Mouse (Mus musculus): ENCODE data around the gene Irx6. TPM values are rescaled to one million over a fixed set of nuclear protein-coding genes. Genes with fewer than 3 reads are reported as not detected.

Gene Irx6
- not detected in 2 replicates for polyA plus RNA-seq (2014; fragmentation: Nextera tagmentation; extraction: Ambion mirVana)

- Histone ChIP-seq H3K9me3 (ENCODE audit: low read depth, low read length) (no peaks in the 10 kb centered on the region), H3K27me3 (ENCODE audit: insufficient read depth, low read length) (peaks cover 92% of the 10 kb centered on the region), H3K4me2 (peak within 1 kb of the TSS; percentile 76), H3K9ac (no peak within 1 kb of the TSS; the same call in 1 of the 2 replicates), H3K27ac (ENCODE audit: low read depth) (no peak within 1 kb of the TSS), H3K4me1 (ENCODE audit: insufficient read depth) (no peaks in the 10 kb centered on the region), H3K36me3 (ENCODE audit: insufficient read depth) (no peaks in the 10 kb centered on the region), H3K4me3 (ENCODE audit: low read depth, low read length) (peak within 1 kb of the TSS; percentile 40)
- TF ChIP-seq CTCF (IDR thresholded peaks at IDR 0.05; ENCODE audit: low read depth): no peak
- under 1% methylated on average over 60 of the region's 62 CpGs for WGBS
- DNase-seq (peak; percentile 35), ATAC-seq (ENCODE audit: insufficient read depth) (no peak)
These were observed at the start of gene Irx6 for GRCm38 (mm10) chr8:92674244-92675128. Irx6 (plus strand) TSS chr8:92674288.

GRCm38 (mm10) chr8:92628711-92629650 is 45.1 kb upstream of the Irx6 start:
- no peaks in the 10 kb centered on the region for H3K36me3 ChIP-seq (ENCODE audit: insufficient read depth)
- DNase-seq: no peak
- H3K9me3 ChIP-seq (ENCODE audit: low read depth, low read length): no peaks in the 10 kb centered on the region
- ATAC-seq (ENCODE audit: insufficient read depth): no peak
- no peak for TF ChIP-seq CTCF (IDR thresholded peaks at IDR 0.05; ENCODE audit: low read depth)
- no peak overlapping the region for H3K4me3 ChIP-seq (ENCODE audit: low read depth, low read length)
- no peak overlapping the region for H3K4me2 ChIP-seq
- H3K9ac ChIP-seq: no peak overlapping the region
- WGBS: 68% methylated on average over 14 of the region's 14 CpGs
- no peak overlapping the region for H3K27ac ChIP-seq (ENCODE audit: low read depth)
- no peaks in the 10 kb centered on the region for H3K27me3 ChIP-seq (ENCODE audit: insufficient read depth, low read length)
- H3K4me1 ChIP-seq (ENCODE audit: insufficient read depth): no peaks in the 10 kb centered on the region

DNA sequence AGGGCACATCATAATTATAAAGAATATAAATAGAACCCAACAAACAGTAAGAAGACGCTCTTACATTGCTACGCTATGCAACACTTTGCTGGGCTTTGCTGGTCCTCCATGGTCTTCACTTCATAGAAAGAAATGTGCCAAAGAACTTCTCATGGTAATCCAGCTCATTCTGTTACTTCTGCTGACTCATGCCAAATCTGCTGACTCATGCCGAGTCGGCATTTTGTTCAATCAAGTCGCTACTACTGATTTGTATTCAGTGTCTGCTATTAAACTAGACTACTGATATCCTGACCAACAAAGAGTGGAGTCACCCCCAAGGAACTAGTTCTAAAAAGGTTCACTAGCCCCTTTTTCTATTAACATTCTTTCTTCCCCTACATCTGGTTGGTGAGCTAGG is 40.9 kb upstream of the Irx6 start:
- no peak overlapping the region for H3K4me2 ChIP-seq
- no peak overlapping the region for H3K4me3 ChIP-seq (ENCODE audit: low read depth, low read length)
- no peak for DNase-seq
- no peak for ATAC-seq (ENCODE audit: insufficient read depth)
- 92% methylated on average over 5 of the region's 5 CpGs for WGBS
- H3K9me3 ChIP-seq (ENCODE audit: low read depth, low read length): no peaks in the 10 kb centered on the region
- H3K36me3 ChIP-seq (ENCODE audit: insufficient read depth): no peaks in the 10 kb centered on the region
- no peaks in the 10 kb centered on the region for H3K27me3 ChIP-seq (ENCODE audit: insufficient read depth, low read length)
- no peak overlapping the region for H3K9ac ChIP-seq
- no peak for TF ChIP-seq CTCF (IDR thresholded peaks at IDR 0.05; ENCODE audit: low read depth)
- H3K27ac ChIP-seq (ENCODE audit: low read depth): no peak overlapping the region
- H3K4me1 ChIP-seq (ENCODE audit: insufficient read depth): no peaks in the 10 kb centered on the region

DNA sequence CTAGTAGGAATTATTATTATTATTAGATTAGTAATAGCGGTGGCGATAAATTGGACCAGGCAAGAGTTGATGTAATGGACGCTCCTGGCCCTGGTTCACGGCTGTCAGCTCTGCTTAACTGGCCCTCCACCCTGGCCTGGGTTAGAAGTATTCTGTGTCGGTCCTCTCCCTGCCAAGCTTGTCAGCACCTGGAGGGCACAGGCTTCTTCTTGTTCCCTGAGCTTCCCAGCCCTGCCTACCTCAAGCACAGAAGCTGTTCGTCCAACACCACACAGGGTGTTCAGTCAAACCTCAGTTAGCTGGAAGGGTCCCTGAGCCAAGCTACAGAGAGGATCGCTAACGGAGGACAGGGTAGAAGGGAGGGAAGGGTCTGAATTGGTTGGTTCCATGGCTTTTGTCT is 33.3 kb upstream of the Irx6 start:
- H3K4me3 ChIP-seq (ENCODE audit: low read depth, low read length): no peak overlapping the region
- no peak overlapping the region for H3K4me2 ChIP-seq
- no peak overlapping the region for H3K27ac ChIP-seq (ENCODE audit: low read depth)
- no peak for ATAC-seq (ENCODE audit: insufficient read depth)
- H3K27me3 ChIP-seq (ENCODE audit: insufficient read depth, low read length): no peaks in the 10 kb centered on the region
- H3K4me1 ChIP-seq (ENCODE audit: insufficient read depth): no peaks in the 10 kb centered on the region
- H3K9ac ChIP-seq: no peak overlapping the region
- no peak for TF ChIP-seq CTCF (IDR thresholded peaks at IDR 0.05; ENCODE audit: low read depth)
- 76% methylated on average over 8 of the region's 8 CpGs for WGBS
- DNase-seq: no peak
- H3K9me3 ChIP-seq (ENCODE audit: low read depth, low read length): no peaks in the 10 kb centered on the region
- no peaks in the 10 kb centered on the region for H3K36me3 ChIP-seq (ENCODE audit: insufficient read depth)

- no peak for ATAC-seq (ENCODE audit: insufficient read depth)
- H3K27ac ChIP-seq (ENCODE audit: low read depth): no peak overlapping the region
- no peaks in the 10 kb centered on the region for H3K36me3 ChIP-seq (ENCODE audit: insufficient read depth)
- WGBS: 52% methylated on average over 2 of the region's 2 CpGs
- no peaks in the 10 kb centered on the region for H3K9me3 ChIP-seq (ENCODE audit: low read depth, low read length)
- no peaks in the 10 kb centered on the region for H3K27me3 ChIP-seq (ENCODE audit: insufficient read depth, low read length)
- TF ChIP-seq CTCF (IDR thresholded peaks at IDR 0.05; ENCODE audit: low read depth): peak; percentile 72
- H3K4me3 ChIP-seq (ENCODE audit: low read depth, low read length): no peak overlapping the region
- H3K4me2 ChIP-seq: no peak overlapping the region
- H3K9ac ChIP-seq: no peak overlapping the region
- H3K4me1 ChIP-seq (ENCODE audit: insufficient read depth): no peaks in the 10 kb centered on the region
- DNase-seq: peak; percentile 61
These were observed 27.5 kb upstream of the Irx6 start for GRCm38 (mm10) chr8:92646637-92647036.

DNA sequence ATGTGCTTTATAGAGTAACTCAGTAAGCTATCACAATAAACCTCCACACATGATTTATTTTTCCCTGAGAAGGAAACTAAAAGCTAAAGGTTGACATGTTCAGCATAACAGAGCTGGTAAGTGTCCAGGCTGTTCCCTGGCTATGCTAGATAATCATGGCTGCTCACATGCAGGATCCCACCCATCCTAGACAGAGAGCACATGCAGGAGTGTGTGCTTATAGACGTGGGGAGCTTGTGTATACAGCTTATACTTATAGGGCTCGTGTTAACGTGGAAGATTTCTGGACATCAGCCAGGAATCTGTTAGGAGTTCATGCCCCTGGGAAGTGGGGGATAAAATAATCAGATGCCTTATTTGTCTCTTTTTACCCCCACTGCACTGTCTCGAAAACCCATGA is 9.9 kb upstream of the Irx6 start:
- no peaks in the 10 kb centered on the region for H3K36me3 ChIP-seq (ENCODE audit: insufficient read depth)
- no peak overlapping the region for H3K4me2 ChIP-seq
- H3K9me3 ChIP-seq (ENCODE audit: low read depth, low read length): no peaks in the 10 kb centered on the region
- no peaks in the 10 kb centered on the region for H3K4me1 ChIP-seq (ENCODE audit: insufficient read depth)
- 17% methylated on average over 4 of the region's 4 CpGs for WGBS
- no peak overlapping the region for H3K9ac ChIP-seq
- no peak overlapping the region for H3K27ac ChIP-seq (ENCODE audit: low read depth)
- no peak for TF ChIP-seq CTCF (IDR thresholded peaks at IDR 0.05; ENCODE audit: low read depth)
- no peaks in the 10 kb centered on the region for H3K27me3 ChIP-seq (ENCODE audit: insufficient read depth, low read length)
- H3K4me3 ChIP-seq (ENCODE audit: low read depth, low read length): no peak overlapping the region
- DNase-seq: peak; percentile 8
- no peak for ATAC-seq (ENCODE audit: insufficient read depth)

GRCm38 (mm10) chr8:92670236-92670635 is 3.9 kb upstream of the Irx6 start:
- WGBS: 58% methylated on average over 11 of the region's 11 CpGs
- no peak for TF ChIP-seq CTCF (IDR thresholded peaks at IDR 0.05; ENCODE audit: low read depth)
- H3K27me3 ChIP-seq (ENCODE audit: insufficient read depth, low read length): peaks cover 49% of the 10 kb centered on the region

More at GRCm38 (mm10) chr8:92670236-92670635, 3.9 kb upstream of the Irx6 start:
- no peak overlapping the region for H3K27ac ChIP-seq (ENCODE audit: low read depth)
- H3K36me3 ChIP-seq (ENCODE audit: insufficient read depth): no peaks in the 10 kb centered on the region
- ATAC-seq (ENCODE audit: insufficient read depth) (no peak), DNase-seq (peak; percentile 2)
- H3K4me3 ChIP-seq (ENCODE audit: low read depth, low read length): no peak overlapping the region
- no peaks in the 10 kb centered on the region for H3K4me1 ChIP-seq (ENCODE audit: insufficient read depth)
- H3K4me2 ChIP-seq: no peak overlapping the region
- H3K9ac ChIP-seq: no peak overlapping the region
- no peaks in the 10 kb centered on the region for H3K9me3 ChIP-seq (ENCODE audit: low read depth, low read length)
